Mouse (Mus musculus) forebrain, embryonic 11.5 days (tissue): ENCODE measurements around the gene Dip2b. TPM values are rescaled to one million over a fixed set of nuclear protein-coding genes. Genes with fewer than 3 reads are reported as not detected.

Source experiments
- ATAC-seq: fragments of 200-750 bp; cut with Nextera tagmentation; replicated peaks from 2 replicates; pipeline ENCODE4 v1.8.0; 2017; ENCODE audit warnings: moderate TSS enrichment; ENCODE audit not compliant: low FRiP score
- DNase-seq: peaks from one replicate; pipeline ENCODE4 v3.0.0-alpha.2; 2017; ENCODE audit warnings: low spot score
- H3K27ac ChIP-seq: fragments of 300-500 bp; sonication (generic); 2 replicates; pipeline ENCODE4 v1.5.1; 2014; ENCODE audit warnings: low read depth, low read length
- H3K27me3 ChIP-seq: fragments of 300-500 bp; sonication (generic); 2 replicates; pipeline ENCODE4 v1.6.1; 2014; ENCODE audit warnings: mild to moderate bottlenecking, low read length, mixed read lengths; ENCODE audit not compliant: control insufficient read depth, insufficient read depth
- H3K36me3 ChIP-seq: fragments of 300-500 bp; sonication (generic); 2 replicates; pipeline ENCODE4 v1.6.1; 2014; ENCODE audit warnings: mild to moderate bottlenecking, low read length, moderate library complexity, mixed read lengths; ENCODE audit not compliant: control insufficient read depth, insufficient read depth
- H3K4me1 ChIP-seq: fragments of 300-500 bp; sonication (generic); replicated peaks from 2 replicates; pipeline ENCODE4 v1.6.1; 2014; ENCODE audit warnings: low read length, mixed read lengths; ENCODE audit not compliant: control insufficient read depth, insufficient read depth
- H3K4me2 ChIP-seq: fragments of 300-500 bp; sonication (generic); 2 replicates; pipeline ENCODE4 v1.6.1; 2014; ENCODE audit warnings: low read depth, mild to moderate bottlenecking, low read length, moderate library complexity, mixed read lengths; ENCODE audit not compliant: severe bottlenecking
- H3K4me3 ChIP-seq: fragments of 300-500 bp; sonication (generic); 2 replicates; pipeline ENCODE4 v1.5.1; 2014; ENCODE audit warnings: low read depth, low read length
- H3K9ac ChIP-seq: fragments of 300-500 bp; sonication (generic); 2 replicates; pipeline ENCODE4 v1.6.1; 2014; ENCODE audit warnings: low read length
- H3K9me3 ChIP-seq: fragments of 300-500 bp; sonication (generic); 2 replicates; pipeline ENCODE4 v1.6.1; 2016; ENCODE audit warnings: low read length, mixed read lengths; ENCODE audit not compliant: control insufficient read depth
- WGBS: fragments of 180-500 bp; shearing (Covaris S2); extraction: QIAGEN DNeasy Blood & Tissue Kit; methylation state at CpG from one replicate; pipeline ENCODE4 v1.1.7; 2014; 5-methylcytosine and 5-hydroxymethylcytosine counted together
- polyA plus RNA-seq: library from polyadenylated mRNA; unstranded; fragments of >200 nt; fragmentation: Nextera tagmentation; extraction: Ambion mirVana; gene quantifications from 2 replicates; pipeline ENCODE4 v1.2.1, GENCODE M21; 2014

Gene Dip2b
- polyA plus RNA-seq, 1 experiment from 2014 or later: 28.3 TPM

DNA sequence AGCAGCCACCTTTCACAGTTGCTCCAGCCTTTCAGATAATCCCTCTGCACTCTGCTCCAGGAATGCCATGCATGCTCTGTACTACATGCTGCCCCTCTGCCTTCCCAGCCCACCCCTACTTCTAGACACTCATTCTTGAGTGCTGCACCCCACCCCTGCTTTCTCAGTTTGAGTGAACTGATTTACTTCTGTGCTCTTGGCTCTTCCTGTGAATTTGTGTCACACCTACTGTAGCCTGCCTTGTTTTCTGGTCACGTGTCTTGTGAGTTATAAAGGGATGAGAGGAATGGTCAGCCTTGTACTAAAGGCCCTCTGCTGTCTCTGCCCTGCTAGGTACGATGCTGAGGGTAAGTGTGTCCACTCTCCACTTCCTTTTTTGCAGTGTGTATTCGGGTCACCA lies 163.3 kb downstream of the Dip2b start:
- H3K9ac ChIP-seq: no peak overlapping the region
- no peaks in the 10 kb centered on the region for H3K27me3 ChIP-seq
- no peaks in the 10 kb centered on the region for H3K9me3 ChIP-seq
- 93% methylated on average over 3 of the region's 3 CpGs for WGBS
- no peak overlapping the region for H3K27ac ChIP-seq
- DNase-seq: no peak
- no peaks in the 10 kb centered on the region for H3K4me1 ChIP-seq
- H3K36me3 ChIP-seq: peaks cover 5% of the 10 kb centered on the region
- H3K4me3 ChIP-seq: no peak overlapping the region
- no peak for ATAC-seq
- H3K4me2 ChIP-seq: no peak overlapping the region

DNA sequence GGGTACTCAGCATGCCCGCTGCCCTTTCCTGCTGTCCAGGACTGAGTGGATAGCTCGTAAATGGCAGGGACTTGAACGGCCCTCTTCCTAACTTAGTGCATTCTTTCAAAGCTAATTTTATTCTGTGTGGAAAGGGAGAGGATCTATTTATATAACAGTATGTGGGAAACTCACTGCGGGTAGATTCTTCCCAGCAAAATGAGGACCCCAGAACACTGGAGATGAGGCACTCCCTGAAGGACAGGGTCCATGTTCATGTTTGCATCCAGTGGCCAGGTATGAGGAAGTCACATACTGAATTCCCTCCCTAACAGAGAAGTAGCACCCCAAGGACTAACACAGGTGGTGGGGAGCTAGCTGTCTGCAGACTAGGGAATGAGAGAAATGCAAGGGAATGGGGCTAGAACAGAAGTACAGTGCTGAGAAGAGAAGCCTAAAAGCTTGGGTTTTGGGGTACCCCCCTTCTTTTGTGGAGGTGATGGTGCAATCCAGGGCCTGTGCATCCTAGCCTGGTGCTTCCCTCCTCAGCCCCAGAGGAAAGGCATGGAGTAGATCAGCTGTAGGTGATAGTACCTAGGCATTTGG lies 164.1 kb downstream of the Dip2b start:
- no peaks in the 10 kb centered on the region for H3K9me3 ChIP-seq
- ATAC-seq (no peak), DNase-seq (no peak)
- H3K4me1 ChIP-seq: no peaks in the 10 kb centered on the region
- peaks cover 5% of the 10 kb centered on the region for H3K36me3 ChIP-seq
- no peak overlapping the region for H3K9ac ChIP-seq
- H3K27me3 ChIP-seq: no peaks in the 10 kb centered on the region
- no peak overlapping the region for H3K27ac ChIP-seq
- no peak overlapping the region for H3K4me2 ChIP-seq
- 87% methylated on average over 4 of the region's 4 CpGs for WGBS
- no peak overlapping the region for H3K4me3 ChIP-seq

DNA sequence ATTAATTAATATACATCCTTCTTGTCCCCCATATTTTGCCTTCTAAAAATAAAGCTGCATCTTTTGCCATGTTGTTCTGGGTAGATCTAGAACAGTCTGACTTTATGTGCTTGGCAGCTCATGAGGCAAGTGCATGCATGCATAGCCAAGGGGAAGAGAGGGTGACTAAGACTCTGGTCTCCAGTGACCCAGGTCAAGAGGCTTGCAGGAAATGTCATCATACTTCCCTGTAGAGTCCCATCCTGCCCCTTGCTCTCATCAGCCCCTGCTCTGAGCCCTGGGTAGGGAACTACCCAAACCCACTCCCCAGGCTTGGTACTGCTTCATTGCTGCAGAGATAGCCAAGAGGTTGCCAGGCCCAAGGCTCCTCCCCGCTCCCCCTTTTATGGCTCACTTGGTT lies 166.1 kb downstream of the Dip2b start:
- WGBS: 96% methylated on average over 1 of the region's 1 CpGs

DNA sequence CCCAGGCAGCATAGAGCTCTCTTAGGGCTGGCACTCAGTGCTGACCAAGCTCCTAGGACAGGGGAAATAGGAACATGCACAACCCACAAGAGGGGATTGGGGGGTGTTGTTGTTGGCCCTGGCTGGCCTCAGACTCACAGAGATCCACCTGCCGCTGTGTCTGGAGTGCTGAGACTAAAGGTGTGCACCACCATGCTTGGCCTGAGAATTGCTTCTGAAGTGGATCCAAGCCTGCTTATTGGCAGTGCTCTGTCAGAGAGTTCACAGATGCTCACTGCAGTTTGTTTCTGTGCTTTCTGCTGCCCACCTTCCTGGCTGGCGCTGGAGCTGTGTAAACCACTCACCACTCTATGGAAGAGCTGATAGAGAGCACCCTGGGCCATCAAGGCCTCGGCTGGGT lies 171.5 kb downstream of the Dip2b start:
- Histone ChIP-seq H3K27ac (no peak overlapping the region), H3K9me3 (no peaks in the 10 kb centered on the region), H3K4me2 (no peak overlapping the region), H3K36me3 (peaks cover 20% of the 10 kb centered on the region), H3K4me1 (no peaks in the 10 kb centered on the region), H3K4me3 (no peak overlapping the region), H3K9ac (no peak overlapping the region), H3K27me3 (no peaks in the 10 kb centered on the region)
- DNase-seq: no peak
- no peak for ATAC-seq
- 91% methylated on average over 3 of the region's 3 CpGs for WGBS

More for the DNA sequence above, 166.1 kb downstream of the Dip2b start:
- no peak for DNase-seq
- H3K4me3 ChIP-seq: no peak overlapping the region
- ATAC-seq: no peak
- H3K27ac ChIP-seq: no peak overlapping the region
- no peaks in the 10 kb centered on the region for H3K27me3 ChIP-seq
- no peaks in the 10 kb centered on the region for H3K9me3 ChIP-seq
- no peak overlapping the region for H3K4me2 ChIP-seq
- H3K36me3 ChIP-seq: peaks cover 3% of the 10 kb centered on the region
- H3K4me1 ChIP-seq: no peaks in the 10 kb centered on the region
- no peak overlapping the region for H3K9ac ChIP-seq

DNA sequence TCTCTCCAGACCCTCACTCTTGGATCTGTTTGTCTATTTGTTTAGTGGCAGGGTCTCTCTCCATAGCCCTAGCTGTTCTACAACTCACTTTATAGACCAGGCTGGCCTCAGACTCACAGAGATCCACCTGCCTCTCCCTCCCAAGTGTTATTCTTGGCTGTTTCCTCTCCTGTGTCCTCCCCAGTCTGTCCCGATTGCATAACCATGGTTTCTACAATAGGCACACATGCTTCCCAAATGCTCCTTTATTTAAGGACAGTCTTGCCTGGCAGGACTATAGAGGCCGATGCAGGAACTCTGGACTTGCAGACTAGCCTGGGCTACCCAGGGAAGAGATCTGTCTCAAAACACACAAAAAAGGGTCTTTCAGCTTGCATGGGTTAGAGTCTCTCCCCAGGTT lies 174.9 kb downstream of the Dip2b start:
- Histone ChIP-seq H3K27me3 (no peaks in the 10 kb centered on the region), H3K9ac (no peak overlapping the region), H3K4me1 (no peaks in the 10 kb centered on the region), H3K27ac (no peak overlapping the region), H3K4me3 (no peak overlapping the region), H3K4me2 (no peak overlapping the region), H3K9me3 (no peaks in the 10 kb centered on the region), H3K36me3 (peaks cover 22% of the 10 kb centered on the region)
- WGBS: 86% methylated on average over 2 of the region's 2 CpGs
- ATAC-seq (no peak), DNase-seq (no peak)

DNA sequence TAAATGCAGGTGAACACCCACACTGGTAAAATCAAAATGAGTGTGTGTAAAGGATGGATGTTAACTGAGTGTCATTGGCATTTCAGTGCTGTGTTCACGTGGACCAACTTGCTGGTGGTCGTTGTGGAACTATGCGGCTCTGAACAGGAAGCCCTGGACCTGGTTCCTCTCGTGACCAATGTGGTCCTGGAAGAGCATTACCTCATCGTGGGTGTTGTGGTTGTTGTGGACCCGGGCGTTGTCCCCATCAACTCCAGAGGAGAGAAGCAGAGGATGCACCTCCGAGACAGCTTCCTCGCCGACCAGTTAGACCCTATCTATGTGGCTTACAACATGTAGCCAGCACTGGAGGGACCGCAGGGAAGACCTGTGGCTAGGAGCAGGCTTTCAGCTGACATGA lies 176.6 kb downstream of the Dip2b start:
- H3K27me3 ChIP-seq: no peaks in the 10 kb centered on the region
- 92% methylated on average over 11 of the region's 11 CpGs for WGBS
- H3K27ac ChIP-seq: no peak overlapping the region
- no peak overlapping the region for H3K4me2 ChIP-seq
- no peaks in the 10 kb centered on the region for H3K9me3 ChIP-seq
- no peaks in the 10 kb centered on the region for H3K4me1 ChIP-seq
- ATAC-seq (no peak), DNase-seq (no peak)
- H3K4me3 ChIP-seq: no peak overlapping the region
- peaks cover 16% of the 10 kb centered on the region for H3K36me3 ChIP-seq
- no peak overlapping the region for H3K9ac ChIP-seq

DNA sequence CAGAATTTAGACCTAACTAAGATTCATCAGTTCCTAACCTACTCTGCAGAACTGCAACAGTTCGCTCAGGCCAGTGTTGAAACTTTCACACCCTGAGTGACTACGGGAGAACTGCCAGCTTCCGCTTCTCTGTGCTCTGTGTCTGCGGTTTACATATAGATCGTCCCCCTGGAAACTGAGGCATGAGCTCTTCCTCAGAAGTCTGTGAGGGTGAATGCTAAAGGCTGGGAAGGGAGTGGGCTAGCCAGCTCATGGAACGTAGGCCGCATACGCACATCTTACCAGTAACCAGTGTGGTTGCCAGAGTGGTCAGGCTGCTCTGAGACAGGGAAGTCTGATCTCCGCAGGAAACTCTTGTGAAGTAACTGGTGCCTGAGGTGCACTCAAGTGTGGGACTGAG lies 177.7 kb downstream of the Dip2b start:
- ATAC-seq (no peak), DNase-seq (no peak)
- Histone ChIP-seq H3K4me2 (no peak overlapping the region), H3K4me3 (no peak overlapping the region), H3K9ac (no peak overlapping the region; the same call in 1 of the 2 replicates), H3K27ac (no peak overlapping the region), H3K36me3 (peaks cover 9% of the 10 kb centered on the region; the same call in 1 of the 2 replicates), H3K4me1 (no peaks in the 10 kb centered on the region), H3K9me3 (no peaks in the 10 kb centered on the region), H3K27me3 (no peaks in the 10 kb centered on the region)
- 93% methylated on average over 9 of the region's 9 CpGs for WGBS

DNA sequence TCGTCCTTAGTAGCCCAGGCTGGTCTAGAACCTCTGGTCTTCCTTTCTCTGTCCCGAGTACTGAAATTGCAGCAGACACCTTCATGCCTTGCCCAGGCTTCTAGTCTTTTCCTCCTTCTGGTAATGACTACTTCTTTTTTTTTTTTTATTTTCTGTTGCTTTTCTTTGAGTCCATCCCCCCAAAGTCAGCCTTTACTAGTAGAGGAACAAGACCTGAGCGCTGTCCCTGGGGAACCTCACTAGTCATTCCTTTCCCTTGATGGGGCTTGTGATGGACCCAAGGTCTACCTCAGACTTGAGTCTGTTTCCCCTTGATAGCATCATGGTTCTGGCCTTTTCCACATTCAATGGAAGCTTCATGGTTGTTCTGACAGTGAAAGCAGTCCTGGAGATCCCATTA lies 179.6 kb downstream of the Dip2b start:
- Histone ChIP-seq H3K4me2 (no peak overlapping the region), H3K27ac (no peak overlapping the region), H3K9ac (no peak overlapping the region), H3K4me1 (no peaks in the 10 kb centered on the region), H3K27me3 (no peaks in the 10 kb centered on the region), H3K4me3 (no peak overlapping the region), H3K9me3 (peaks cover 3% of the 10 kb centered on the region; the same call in 1 of the 2 replicates), H3K36me3 (peaks cover 2% of the 10 kb centered on the region; the same call in 1 of the 2 replicates)
- ATAC-seq (no peak), DNase-seq (no peak)
- 90% methylated on average over 3 of the region's 3 CpGs for WGBS

DNA sequence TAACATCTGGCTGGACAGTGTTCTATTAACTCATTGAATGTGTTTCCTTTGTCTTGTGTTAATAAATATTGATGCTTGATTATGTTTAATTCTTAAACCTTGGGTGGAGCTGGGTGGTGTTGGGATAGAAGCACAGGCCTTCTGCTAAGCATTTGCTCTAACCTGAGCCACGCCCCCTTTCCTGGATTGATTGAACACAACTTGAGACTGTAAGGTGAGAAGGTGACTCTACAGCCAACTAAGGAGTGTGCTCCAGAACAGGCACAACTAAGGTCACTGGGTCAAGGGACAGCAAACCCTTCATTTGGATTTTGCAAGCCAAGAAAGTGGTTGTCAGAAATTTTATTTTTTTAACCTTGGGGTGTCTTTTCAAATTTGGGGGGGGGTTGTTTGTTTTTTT lies 180.9 kb downstream of the Dip2b start:
- H3K36me3 ChIP-seq: peaks cover 2% of the 10 kb centered on the region; the same call in 1 of the 2 replicates
- no peak for DNase-seq
- no peak overlapping the region for H3K4me2 ChIP-seq
- ATAC-seq: no peak
- peaks cover 3% of the 10 kb centered on the region; the same call in 1 of the 2 replicates for H3K9me3 ChIP-seq
- 83% methylated on average over 1 of the region's 1 CpGs for WGBS
- no peak overlapping the region for H3K27ac ChIP-seq
- H3K27me3 ChIP-seq: no peaks in the 10 kb centered on the region
- H3K4me1 ChIP-seq: no peaks in the 10 kb centered on the region
- no peak overlapping the region for H3K9ac ChIP-seq
- H3K4me3 ChIP-seq: no peak overlapping the region
